15 mouse cellular contexts compared by ENCODE assay signal in genomic region chr5:136806379-136807056, GRCm38 (mm10).
DNase-seq lines count a peak whose midpoint lies in the region; ATAC-seq lines count a peak whose summit lies in the region.
"Had no signal": no experiment of that assay in that cellular context is flagged by ENCODE, and none has a peak within 500 bp of the region (broad histone marks: within the 10 kb centered on the region; RNA-seq: fewer than 3 reads in every experiment).

No protein-coding gene starts in this region.

- H3K27me3 ChIP-seq in heart, embryonic 11.5 days (ENCODE audit: control insufficient read depth, insufficient read depth, low read length) = no peaks in the 10 kb centered on the region
- H3K27me3 ChIP-seq in embryonic facial prominence, embryonic 10.5 days (replicated peaks; ENCODE audit: low read depth, poor library complexity, severe bottlenecking) = no peaks in the 10 kb centered on the region
- H3K27me3 ChIP-seq in embryonic facial prominence, embryonic 13.5 days = no peaks in the 10 kb centered on the region
- H3K27me3 ChIP-seq in limb, embryonic 12.5 days = no peaks in the 10 kb centered on the region

- H3K4me1 ChIP-seq in heart, embryonic 11.5 days (ENCODE audit: control insufficient read depth, insufficient read depth, low read length) = peaks cover 9% of the 10 kb centered on the region
- peaks cover 76% of the 10 kb centered on the region for H3K4me1 ChIP-seq in embryonic facial prominence, embryonic 10.5 days
- H3K4me1 ChIP-seq in embryonic facial prominence, embryonic 13.5 days = peaks cover 74% of the 10 kb centered on the region
- peaks cover 82% of the 10 kb centered on the region for H3K4me1 ChIP-seq in limb, embryonic 12.5 days (replicated peaks)

- H3K36me3 ChIP-seq in heart, embryonic 11.5 days (ENCODE audit: control insufficient read depth, insufficient read depth, low read length) = no peaks in the 10 kb centered on the region
- peaks cover 16% of the 10 kb centered on the region for H3K36me3 ChIP-seq in embryonic facial prominence, embryonic 10.5 days (replicated peaks)
- no peaks in the 10 kb centered on the region for H3K36me3 ChIP-seq in embryonic facial prominence, embryonic 13.5 days
- peaks cover 3% of the 10 kb centered on the region; the same call in 1 of the 2 replicates for H3K36me3 ChIP-seq in limb, embryonic 12.5 days
- H3K36me3 ChIP-seq: forebrain, embryonic 10.5 days had no signal

- H3K27ac ChIP-seq in heart, embryonic 11.5 days (ENCODE audit: low read depth, low read length) = no peak overlapping the region
- H3K27ac ChIP-seq in embryonic facial prominence, embryonic 10.5 days (replicated peaks) = peak overlapping the region; percentile 77
- peak overlapping the region; percentile 82 for H3K27ac ChIP-seq in embryonic facial prominence, embryonic 13.5 days
- peak overlapping the region; percentile 81 for H3K27ac ChIP-seq in limb, embryonic 12.5 days

- DNase-seq in heart, postnatal 10 days = peak; percentile 21 to 25
- no peak for DNase-seq in embryonic facial prominence, embryonic 10.5 days (ENCODE audit: low spot score)
- DNase-seq in left cerebral cortex, postnatal 25 days (ENCODE audit: low spot score in 2 of 2) = no peak
- no peak for DNase-seq in adrenal gland, adult 8-10 months
- DNase-seq: adrenal gland, postnatal 14 days; cerebellum, adult 9-11 months; embryo, embryonic 11 days; kidney, postnatal 14 days; left cerebral cortex, postnatal 4 days; right cerebral cortex, adult 18-20 months had no signal

- no peaks in the 10 kb centered on the region for H3K9me3 ChIP-seq in heart, embryonic 11.5 days (replicated peaks; ENCODE audit: control insufficient read depth, low read length)
- no peaks in the 10 kb centered on the region for H3K9me3 ChIP-seq in embryonic facial prominence, embryonic 10.5 days
- no peaks in the 10 kb centered on the region for H3K9me3 ChIP-seq in embryonic facial prominence, embryonic 13.5 days
- no peaks in the 10 kb centered on the region for H3K9me3 ChIP-seq in limb, embryonic 12.5 days
- H3K9me3 ChIP-seq: forebrain, embryonic 10.5 days had no signal

- no peak overlapping the region for H3K4me3 ChIP-seq in heart, embryonic 11.5 days (ENCODE audit: low read depth, low read length)
- no peak overlapping the region for H3K4me3 ChIP-seq in embryonic facial prominence, embryonic 10.5 days
- no peak overlapping the region for H3K4me3 ChIP-seq in embryonic facial prominence, embryonic 13.5 days
- no peak overlapping the region for H3K4me3 ChIP-seq in limb, embryonic 12.5 days (replicated peaks)
- H3K4me3 ChIP-seq: forebrain, embryonic 10.5 days had no signal

- WGBS in heart, embryonic 11.5 days (ENCODE audit: insufficient replicate concordance) = 45% methylated on average over 16 of the region's 16 CpGs
- 68% methylated on average over 16 of the region's 16 CpGs for WGBS in embryonic facial prominence, embryonic 10.5 days
- 35% methylated on average over 16 of the region's 16 CpGs for WGBS in embryonic facial prominence, embryonic 13.5 days
- WGBS in limb, embryonic 12.5 days = 27% methylated on average over 16 of the region's 16 CpGs

- no peak overlapping the region for H3K9ac ChIP-seq in heart, embryonic 11.5 days (ENCODE audit: low read depth, low read length)
- no peak overlapping the region for H3K9ac ChIP-seq in embryonic facial prominence, embryonic 13.5 days
- no peak overlapping the region for H3K9ac ChIP-seq in limb, embryonic 12.5 days (replicated peaks)

- ATAC-seq in heart, embryonic 11.5 days (replicated peaks; ENCODE audit: insufficient number of reproducible peaks, low FRiP score, low TSS enrichment) = no peak
- no peak for ATAC-seq in embryonic facial prominence, embryonic 13.5 days (ENCODE audit: insufficient number of reproducible peaks, insufficient read depth, low FRiP score, low TSS enrichment, low read depth)
- ATAC-seq in limb, embryonic 12.5 days (ENCODE audit: insufficient number of reproducible peaks, insufficient read depth, low FRiP score, low TSS enrichment, low read depth) = no peak
- ATAC-seq: hindbrain, embryonic 16.5 days had no signal

- no peak overlapping the region for H3K4me2 ChIP-seq in heart, embryonic 11.5 days
- peak overlapping the region; percentile 16; the same call in 1 of the 2 replicates for H3K4me2 ChIP-seq in embryonic facial prominence, embryonic 13.5 days
- H3K4me2 ChIP-seq in limb, embryonic 12.5 days = 0 out of 2 replicates have a peak overlapping the region, but pooled peaks have one; percentile 0

- intact Hi-C loops in heart, postnatal 10 days (cut with DNase I) = no loop called here
- intact Hi-C loops in left cerebral cortex, postnatal 25 days (cut with DNase I) = loop anchor here (5.0 kb wide), 1 partner anchor 66 kb away; no protein-coding TSS in a partner anchor

Comparison
In these comparisons a context has a peak if more than half of its experiments do, and no peak if none do; other contexts are left out.
1. DNase-seq: peak in heart, postnatal 10 days (2 of 2); none in embryonic facial prominence, embryonic 10.5 days (single experiment), left cerebral cortex, postnatal 25 days (0 of 2) and adrenal gland, adult 8-10 months (single experiment).